Mouse (Mus musculus) forebrain, embryonic 16.5 days (tissue): ENCODE results near the gene Dtx3. TPM values are rescaled to one million over a fixed set of nuclear protein-coding genes. Genes with fewer than 3 reads are reported as not detected.

ENCODE experiments used
- ATAC-seq: fragments of 200-750 bp; cut with Nextera tagmentation; 2 replicates; pipeline ENCODE4 v1.8.0; 2017; ENCODE audit warnings: mild to moderate bottlenecking, moderate library complexity
- H3K27ac ChIP-seq: fragments of 300-500 bp; sonication (generic); 2 replicates; pipeline ENCODE4 v1.5.1; 2014; ENCODE audit warnings: low read length, control low read depth
- H3K27me3 ChIP-seq: fragments of 300-500 bp; sonication (generic); replicated peaks from 2 replicates; pipeline ENCODE4 v1.6.1; 2014; ENCODE audit warnings: low read length; ENCODE audit not compliant: control insufficient read depth, insufficient read depth
- H3K36me3 ChIP-seq: fragments of 300-500 bp; sonication (generic); 2 replicates; pipeline ENCODE4 v1.6.1; 2014; ENCODE audit not compliant: control insufficient read depth, insufficient read depth
- H3K4me1 ChIP-seq: fragments of 300-500 bp; sonication (generic); replicated peaks from 2 replicates; pipeline ENCODE4 v1.6.1; 2014; ENCODE audit warnings: low read length; ENCODE audit not compliant: control insufficient read depth, insufficient read depth
- H3K4me2 ChIP-seq: fragments of 300-500 bp; sonication (generic); 2 replicates; pipeline ENCODE4 v1.6.1; 2014; ENCODE audit warnings: mild to moderate bottlenecking, low read length, control low read depth
- H3K4me3 ChIP-seq: fragments of 300-500 bp; sonication (generic); replicated peaks from 2 replicates; pipeline ENCODE4 v1.5.1; 2014; ENCODE audit warnings: mild to moderate bottlenecking, low read length, control low read depth
- H3K9ac ChIP-seq: fragments of 300-500 bp; sonication (generic); replicated peaks from 2 replicates; pipeline ENCODE4 v1.6.1; 2014; ENCODE audit warnings: low read depth, low read length, control low read depth
- H3K9me3 ChIP-seq: fragments of 300-500 bp; sonication (generic); 2 replicates; pipeline ENCODE4 v1.6.1; 2016; ENCODE audit warnings: low read length; ENCODE audit not compliant: control insufficient read depth
- WGBS: fragments of 180-500 bp; shearing (Covaris S2); extraction: QIAGEN DNeasy Blood & Tissue Kit; methylation state at CpG from one replicate; pipeline ENCODE4 v1.1.7; 2014; 5-methylcytosine and 5-hydroxymethylcytosine counted together
- polyA plus RNA-seq: library from polyadenylated mRNA; unstranded; fragments of >200 nt; fragmentation: Nextera tagmentation; extraction: Ambion mirVana; gene quantifications from 2 replicates; pipeline ENCODE4 v1.2.1, GENCODE M21; 2015

The Dtx3 gene
- polyA plus RNA-seq, 1 experiment from 2014 or later, result 224 TPM

- H3K9me3 ChIP-seq, result no peaks in the 10 kb centered on the region
- H3K4me3 ChIP-seq, result no peak overlapping the region
- 42% methylated on average over 10 of the region's 10 CpGs for WGBS
- no peaks in the 10 kb centered on the region for H3K27me3 ChIP-seq
- H3K4me2 ChIP-seq, result no peak overlapping the region
- no peak overlapping the region for H3K9ac ChIP-seq
- H3K4me1 ChIP-seq, result no peaks in the 10 kb centered on the region
- no peak overlapping the region for H3K27ac ChIP-seq
- H3K36me3 ChIP-seq, result peaks cover 4% of the 10 kb centered on the region; the same call in 1 of the 2 replicates
- no peak for ATAC-seq
Measured at GRCm38 (mm10) chr10:127225732-127226131, 30.2 kb upstream of the Dtx3 start.

- no peak overlapping the region for H3K9ac ChIP-seq
- no peak overlapping the region for H3K4me2 ChIP-seq
- H3K27me3 ChIP-seq, result no peaks in the 10 kb centered on the region
- no peaks in the 10 kb centered on the region; the same call in 1 of the 2 replicates for H3K36me3 ChIP-seq
- 17% methylated on average over 6 of the region's 6 CpGs for WGBS
- H3K4me3 ChIP-seq, result no peak overlapping the region
- no peak overlapping the region for H3K27ac ChIP-seq
- ATAC-seq, result no peak
- no peaks in the 10 kb centered on the region for H3K9me3 ChIP-seq
- H3K4me1 ChIP-seq, result no peaks in the 10 kb centered on the region
Measured at GRCm38 (mm10) chr10:127225213-127225612, 29.7 kb upstream of the Dtx3 start.

GRCm38 (mm10) chr10:127218339-127218738, 22.8 kb upstream of the Dtx3 start:
- H3K9me3 ChIP-seq, result no peaks in the 10 kb centered on the region
- H3K27ac ChIP-seq, result no peak overlapping the region
- H3K4me3 ChIP-seq, result no peak overlapping the region
- WGBS, result 90% methylated on average over 2 of the region's 2 CpGs
- H3K9ac ChIP-seq, result no peak overlapping the region
- no peak for ATAC-seq
- H3K4me2 ChIP-seq, result no peak overlapping the region
- H3K4me1 ChIP-seq, result no peaks in the 10 kb centered on the region
- H3K27me3 ChIP-seq, result no peaks in the 10 kb centered on the region
- H3K36me3 ChIP-seq, result no peaks in the 10 kb centered on the region

GRCm38 (mm10) chr10:127217177-127217576, 21.6 kb upstream of the Dtx3 start:
- no peak for ATAC-seq
- H3K4me3 ChIP-seq, result no peak overlapping the region
- no peak overlapping the region for H3K9ac ChIP-seq
- no peaks in the 10 kb centered on the region for H3K4me1 ChIP-seq
- H3K27me3 ChIP-seq, result no peaks in the 10 kb centered on the region
- no peak overlapping the region for H3K27ac ChIP-seq
- no peak overlapping the region for H3K4me2 ChIP-seq
- H3K36me3 ChIP-seq, result no peaks in the 10 kb centered on the region
- no peaks in the 10 kb centered on the region for H3K9me3 ChIP-seq

GRCm38 (mm10) chr10:127216456-127216855, 20.9 kb upstream of the Dtx3 start:
- Histone ChIP-seq H3K4me3 (no peak overlapping the region), H3K9ac (no peak overlapping the region), H3K4me2 (no peak overlapping the region), H3K4me1 (peaks cover 3% of the 10 kb centered on the region), H3K36me3 (no peaks in the 10 kb centered on the region), H3K27me3 (no peaks in the 10 kb centered on the region), H3K27ac (no peak overlapping the region), H3K9me3 (no peaks in the 10 kb centered on the region)
- 95% methylated on average over 11 of the region's 11 CpGs for WGBS
- ATAC-seq, result no peak

GRCm38 (mm10) chr10:127214422-127214803, 18.9 kb upstream of the Dtx3 start:
- Histone ChIP-seq H3K36me3 (no peaks in the 10 kb centered on the region), H3K4me2 (no peak overlapping the region), H3K4me1 (peaks cover 14% of the 10 kb centered on the region), H3K9me3 (no peaks in the 10 kb centered on the region), H3K4me3 (no peak overlapping the region), H3K9ac (no peak overlapping the region), H3K27ac (no peak overlapping the region), H3K27me3 (no peaks in the 10 kb centered on the region)
- ATAC-seq, result no peak
- 71% methylated on average over 1 of the region's 1 CpGs for WGBS

- no peak for ATAC-seq
- H3K27me3 ChIP-seq, result no peaks in the 10 kb centered on the region
Measured at GRCm38 (mm10) chr10:127213704-127214421, 18.3 kb upstream of the Dtx3 start.

GRCm38 (mm10) chr10:127213272-127213671, 17.7 kb upstream of the Dtx3 start:
- ATAC-seq, result no peak
- no peak overlapping the region for H3K4me3 ChIP-seq
- H3K36me3 ChIP-seq, result no peaks in the 10 kb centered on the region
- H3K9ac ChIP-seq, result no peak overlapping the region
- no peak overlapping the region for H3K27ac ChIP-seq
- no peaks in the 10 kb centered on the region for H3K9me3 ChIP-seq
- no peak overlapping the region for H3K4me2 ChIP-seq
- no peaks in the 10 kb centered on the region for H3K27me3 ChIP-seq
- H3K4me1 ChIP-seq, result peaks cover 14% of the 10 kb centered on the region
- 92% methylated on average over 8 of the region's 8 CpGs for WGBS

More at GRCm38 (mm10) chr10:127213704-127214421, 18.3 kb upstream of the Dtx3 start:
- Histone ChIP-seq H3K9ac (no peak overlapping the region), H3K4me1 (peaks cover 14% of the 10 kb centered on the region), H3K27ac (no peak overlapping the region), H3K9me3 (no peaks in the 10 kb centered on the region), H3K36me3 (no peaks in the 10 kb centered on the region), H3K4me2 (no peak overlapping the region), H3K4me3 (no peak overlapping the region)
- 81% methylated on average over 13 of the region's 13 CpGs for WGBS

- peak within 1 kb of the TSS; percentile 85 for H3K9ac ChIP-seq
- WGBS, result 1% methylated on average over 47 of the region's 47 CpGs
- H3K4me1 ChIP-seq, result peaks cover 14% of the 10 kb centered on the region
- peak within 1 kb of the TSS; percentile 91 for H3K4me3 ChIP-seq
- no peaks in the 10 kb centered on the region for H3K27me3 ChIP-seq
- peak within 1 kb of the TSS; percentile 69 for H3K4me2 ChIP-seq
- H3K36me3 ChIP-seq, result 0 out of 2 replicates have a peak, but pooled peaks cover 2% of the 10 kb centered on the region
- H3K9me3 ChIP-seq, result no peaks in the 10 kb centered on the region
- no peak within 1 kb of the TSS; the same call in 1 of the 2 replicates for H3K27ac ChIP-seq
- peak; percentile 96 for ATAC-seq
Measured at GRCm38 (mm10) chr10:127211414-127211854, 15.9 kb upstream of the Dtx3 start, which contains the start of gene Pip4k2c. Pip4k2c (minus strand) TSS chr10:127211585.
